Mouse (Mus musculus) induced T-regulatory cell, adult 2 months (primary cell): ENCODE results near the gene Zfp182.

Experiments
- DNase-seq: peaks from one replicate; pipeline ENCODE4 v3.0.0-alpha.2; 2012; ENCODE audit warnings: low read depth

Gene Zfp182

GRCm38 (mm10) chrX:21061866-21062543 lies at the start of gene Zfp182:
TSS of gene Zfp182 (minus strand) at chrX:21062316.
- peak; percentile 90 for DNase-seq

DNA sequence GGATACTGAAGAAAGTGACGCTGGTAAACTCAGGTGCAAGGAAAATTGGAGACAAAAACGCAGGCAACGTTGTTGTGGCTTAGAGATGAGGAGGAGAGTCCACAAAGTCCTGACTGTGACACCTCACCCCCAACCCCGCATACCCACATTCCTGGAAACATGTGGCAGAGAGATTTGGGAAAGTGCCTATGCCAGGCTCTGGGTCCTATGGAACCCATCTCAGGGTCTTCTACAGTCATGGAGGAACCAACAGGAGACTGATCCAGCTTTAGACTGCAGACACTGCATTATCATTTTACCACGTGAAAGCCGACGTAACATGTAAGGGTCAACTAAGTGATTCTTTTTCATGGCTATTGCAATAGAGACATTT lies 27.7 kb upstream of the Zfp182 start:
- no peak for DNase-seq

DNA sequence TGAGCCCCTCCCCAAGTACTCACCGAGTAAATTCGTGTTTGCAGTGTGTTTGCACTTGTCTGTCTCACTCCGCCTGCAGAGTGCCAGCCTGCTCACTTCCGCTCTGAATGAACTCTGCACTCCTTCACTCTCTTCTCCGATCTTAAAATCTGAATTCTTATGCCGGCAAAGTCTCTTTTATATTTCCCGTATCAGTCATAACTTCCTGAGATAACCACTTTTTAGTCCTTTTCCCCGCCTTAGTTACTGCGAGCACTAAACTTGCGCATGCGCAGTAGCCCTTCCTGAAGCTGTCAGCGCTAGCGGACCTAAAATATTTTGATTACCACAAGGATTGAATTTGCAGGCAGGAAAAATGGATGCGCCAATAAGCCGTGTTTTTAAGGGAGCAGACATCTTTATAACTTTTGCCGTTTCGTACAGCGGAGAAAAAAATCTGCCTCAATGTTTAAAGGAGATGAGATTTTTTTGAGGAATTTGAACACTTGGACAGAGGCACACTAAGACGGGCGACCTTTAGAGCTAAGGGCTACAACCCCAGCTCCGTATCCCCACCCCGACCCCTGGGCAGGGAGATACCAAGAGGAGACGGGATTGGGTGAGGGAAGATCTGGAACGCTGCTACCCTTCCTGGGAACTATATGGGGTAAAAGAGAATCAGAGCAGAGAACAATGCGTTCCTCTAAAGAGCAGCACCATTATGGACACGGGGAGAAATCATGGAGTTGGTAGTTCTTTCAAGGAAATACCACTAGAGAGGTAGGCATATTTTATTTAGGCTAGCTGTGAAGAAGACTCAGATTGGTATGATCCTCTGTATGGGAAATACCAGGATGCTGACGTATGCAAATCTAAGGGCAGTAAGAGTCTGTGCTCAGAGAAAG lies 27.1 kb upstream of the Zfp182 start, which contains the start of gene Zfp300:
Gene Zfp300 (minus strand): TSS at position 545 of the 884 bp plus-strand sequence.
- DNase-seq: peak; percentile 87

DNA sequence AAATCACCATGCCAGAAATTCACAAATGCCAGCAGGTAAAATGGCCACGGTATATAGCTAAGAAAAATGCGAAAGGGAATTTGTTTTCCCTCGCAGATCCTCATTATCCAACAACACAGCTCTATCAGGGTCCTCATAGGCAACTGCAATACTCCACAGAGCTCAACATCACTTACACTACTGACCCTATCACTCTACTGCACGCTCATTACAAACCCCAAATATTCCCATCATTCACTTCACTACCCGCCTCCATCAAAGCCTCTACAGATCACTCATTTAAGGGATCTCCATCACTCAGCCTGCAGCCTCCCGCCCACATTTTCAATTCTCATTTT lies 26.5 kb upstream of the Zfp182 start:
- DNase-seq: no peak

- no peak for DNase-seq
Measured at GRCm38 (mm10) chrX:21068106-21068505, 6.0 kb upstream of the Zfp182 start, which contains the start of gene Spaca5. TSS of gene Spaca5 (plus strand) at chrX:21068406.

DNA sequence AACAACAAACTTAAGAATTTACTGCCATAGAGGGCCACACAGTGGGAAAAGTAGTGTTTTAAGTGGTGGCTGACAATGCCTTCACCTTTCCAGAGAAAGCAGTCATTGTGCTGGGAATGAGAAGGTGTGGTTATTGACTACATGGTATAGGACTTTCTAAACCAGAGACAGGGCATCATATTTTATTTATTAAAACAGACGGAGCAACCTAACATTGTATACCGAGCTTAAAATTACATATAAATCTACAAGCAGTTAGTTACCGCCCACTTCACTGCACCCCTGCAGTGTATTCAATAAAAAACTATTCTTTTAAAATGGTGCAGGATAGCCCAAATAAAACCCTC lies 401 bp upstream of the Zfp182 start:
- peak; percentile 8 for DNase-seq

GRCm38 (mm10) chrX:21061460-21061859 lies 656 bp downstream of the Zfp182 start:
- no peak for DNase-seq

GRCm38 (mm10) chrX:20980901-20981300 lies 81.2 kb downstream of the Zfp182 start:
- DNase-seq: no peak
